Mouse (Mus musculus) forebrain, embryonic 15.5 days (tissue): ENCODE measurements at regions not wholly inside any gene's neighbourhood (a gene's known extent, or its start where the extent isn't known, plus 50 kb on each side); places are given as distances from the start of the nearest gene placed in this dataset.
A peak's percentile ranks its signal among the peaks of the same experiment; 100 is the strongest.

ENCODE experiments used
- ATAC-seq: fragments of 200-750 bp; cut with Nextera tagmentation; replicated peaks from 2 replicates; pipeline ENCODE4 v1.8.0; 2017; ENCODE audit warnings: mild to moderate bottlenecking, moderate TSS enrichment, moderate library complexity
- H3K27ac ChIP-seq: fragments of 300-500 bp; sonication (generic); replicated peaks from 2 replicates; pipeline ENCODE4 v1.5.1; 2015; ENCODE audit warnings: mild to moderate bottlenecking, inconsistent platforms
- H3K27me3 ChIP-seq: fragments of 300-500 bp; sonication (generic); 2 replicates; pipeline ENCODE4 v1.6.1; 2015; ENCODE audit warnings: inconsistent platforms
- H3K36me3 ChIP-seq: fragments of 300-500 bp; sonication (generic); 2 replicates; pipeline ENCODE4 v1.6.1; 2015; ENCODE audit warnings: mild to moderate bottlenecking, inconsistent platforms
- H3K4me1 ChIP-seq: fragments of 300-500 bp; sonication (generic); 2 replicates; pipeline ENCODE4 v1.6.1; 2015; ENCODE audit warnings: inconsistent platforms
- H3K4me2 ChIP-seq: fragments of 300-500 bp; sonication (generic); replicated peaks from 2 replicates; pipeline ENCODE4 v1.6.1; 2015; ENCODE audit warnings: mild to moderate bottlenecking, inconsistent platforms
- H3K4me3 ChIP-seq: fragments of 300-500 bp; sonication (generic); 2 replicates; pipeline ENCODE4 v1.5.1; 2015; ENCODE audit warnings: mild to moderate bottlenecking, inconsistent platforms
- H3K9ac ChIP-seq: fragments of 300-500 bp; sonication (generic); replicated peaks from 2 replicates; pipeline ENCODE4 v1.6.1; 2015; ENCODE audit warnings: mild to moderate bottlenecking, inconsistent platforms
- H3K9me3 ChIP-seq: fragments of 300-500 bp; sonication (generic); 2 replicates; pipeline ENCODE4 v1.6.1; 2016; ENCODE audit warnings: inconsistent platforms
- whole genome bisulfite sequencing: fragments of 180-500 bp; shearing (Covaris S2); methylation state at CpG from one replicate; pipeline ENCODE4 v1.1.7; 2015; ENCODE audit warnings: mixed read lengths; 5-methylcytosine and 5-hydroxymethylcytosine counted together

GRCm38 (mm10) chr10:104367219-104367618, 173.4 kb downstream of the Gm4340 start:
- Histone ChIP-seq H3K4me2 (no peak overlapping the region), H3K9ac (no peak overlapping the region), H3K4me1 (no peaks in the 10 kb centered on the region), H3K27me3 (no peaks in the 10 kb centered on the region), H3K9me3 (no peaks in the 10 kb centered on the region), H3K36me3 (no peaks in the 10 kb centered on the region), H3K27ac (no peak overlapping the region), H3K4me3 (no peak overlapping the region)
- 78% methylated on average over 2 of the region's 2 CpGs for WGBS
- peak; percentile 73; the same call in 1 of the 2 replicates for ATAC-seq

- ATAC-seq = no peak; the same call in 1 of the 2 replicates
- no peaks in the 10 kb centered on the region for H3K4me1 ChIP-seq
Measured at GRCm38 (mm10) chr10:104374567-104374966, 180.7 kb downstream of the Gm4340 start.

GRCm38 (mm10) chr10:104388254-104388653, 194.4 kb downstream of the Gm4340 start:
- Histone ChIP-seq H3K4me2 (no peak overlapping the region), H3K27ac (no peak overlapping the region), H3K27me3 (no peaks in the 10 kb centered on the region), H3K4me3 (no peak overlapping the region), H3K36me3 (no peaks in the 10 kb centered on the region), H3K9ac (no peak overlapping the region), H3K9me3 (no peaks in the 10 kb centered on the region), H3K4me1 (no peaks in the 10 kb centered on the region)
- no peak for ATAC-seq
- 79% methylated on average over 2 of the region's 2 CpGs for WGBS

More at GRCm38 (mm10) chr10:104374567-104374966, 180.7 kb downstream of the Gm4340 start:
- 77% methylated on average over 1 of the region's 1 CpGs for WGBS
- Histone ChIP-seq H3K36me3 (no peaks in the 10 kb centered on the region), H3K27ac (no peak overlapping the region), H3K9ac (no peak overlapping the region), H3K4me3 (no peak overlapping the region), H3K27me3 (no peaks in the 10 kb centered on the region), H3K9me3 (no peaks in the 10 kb centered on the region), H3K4me2 (no peak overlapping the region)

DNA sequence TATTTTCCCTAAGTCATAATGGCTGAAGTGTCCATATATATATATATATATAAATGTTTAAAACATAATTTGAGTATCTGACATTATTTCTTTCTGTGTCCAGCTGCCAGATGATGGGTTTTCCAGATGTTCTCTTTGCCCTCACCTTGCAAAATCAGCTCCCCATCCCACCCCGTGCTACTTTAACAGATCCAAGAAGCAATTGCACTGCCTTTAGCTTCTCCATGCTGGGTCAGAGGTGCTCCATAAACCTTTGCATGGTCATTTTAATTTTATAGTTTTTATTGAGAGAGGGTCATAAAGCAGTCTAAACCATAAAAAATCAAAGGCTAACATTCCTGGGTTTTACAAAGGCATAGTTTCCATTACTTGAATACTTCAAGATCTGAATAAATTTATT, 201.9 kb downstream of the Gm4340 start:
- Histone ChIP-seq H3K4me3 (no peak overlapping the region), H3K9me3 (no peaks in the 10 kb centered on the region), H3K27ac (no peak overlapping the region), H3K4me2 (no peak overlapping the region), H3K27me3 (no peaks in the 10 kb centered on the region), H3K36me3 (no peaks in the 10 kb centered on the region), H3K4me1 (no peaks in the 10 kb centered on the region), H3K9ac (no peak overlapping the region)
- WGBS = 98% methylated on average over 1 of the region's 1 CpGs
- ATAC-seq = no peak

- H3K9ac ChIP-seq = no peak overlapping the region
- no peak overlapping the region for H3K4me3 ChIP-seq
- no peaks in the 10 kb centered on the region for H3K9me3 ChIP-seq
- ATAC-seq = no peak
- H3K4me1 ChIP-seq = no peaks in the 10 kb centered on the region
- H3K27me3 ChIP-seq = no peaks in the 10 kb centered on the region
- 48% methylated on average over 4 of the region's 4 CpGs for WGBS
- no peaks in the 10 kb centered on the region for H3K36me3 ChIP-seq
- no peak overlapping the region for H3K4me2 ChIP-seq
- no peak overlapping the region for H3K27ac ChIP-seq
Measured at GRCm38 (mm10) chr10:104408751-104409150, 214.9 kb downstream of the Gm4340 start.

DNA sequence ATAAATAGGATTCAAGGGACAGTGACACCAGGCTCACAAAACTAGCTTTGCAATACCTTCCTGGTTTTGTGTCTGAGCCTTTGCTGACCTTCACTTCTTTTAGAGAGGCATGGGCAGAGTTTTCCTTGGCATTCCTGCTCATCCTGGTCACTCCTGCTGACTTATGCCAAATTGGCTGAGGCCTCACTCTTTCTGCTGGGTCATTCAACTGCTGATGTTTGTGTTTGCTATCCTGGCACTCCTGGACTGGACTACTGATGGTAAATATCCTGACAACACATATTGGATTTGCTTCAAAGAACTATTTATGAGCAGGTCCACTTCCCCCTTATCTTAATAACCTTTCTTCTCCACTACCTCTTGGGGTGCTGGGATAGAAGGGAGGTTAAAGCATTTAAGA, 228.7 kb downstream of the Gm4340 start:
- no peak for ATAC-seq
- Histone ChIP-seq H3K4me1 (no peaks in the 10 kb centered on the region), H3K27me3 (no peaks in the 10 kb centered on the region), H3K9ac (no peak overlapping the region), H3K36me3 (no peaks in the 10 kb centered on the region), H3K9me3 (no peaks in the 10 kb centered on the region; the same call in 1 of the 2 replicates), H3K4me2 (no peak overlapping the region), H3K27ac (no peak overlapping the region), H3K4me3 (no peak overlapping the region)

- no peak overlapping the region for H3K9ac ChIP-seq
- H3K36me3 ChIP-seq = no peaks in the 10 kb centered on the region
- no peaks in the 10 kb centered on the region for H3K27me3 ChIP-seq
- no peaks in the 10 kb centered on the region; the same call in 1 of the 2 replicates for H3K9me3 ChIP-seq
- ATAC-seq = no peak
- H3K4me3 ChIP-seq = no peak overlapping the region
- no peaks in the 10 kb centered on the region for H3K4me1 ChIP-seq
- 85% methylated on average over 4 of the region's 4 CpGs for WGBS
- no peak overlapping the region for H3K27ac ChIP-seq
- no peak overlapping the region for H3K4me2 ChIP-seq
Measured at GRCm38 (mm10) chr10:104423161-104423560, 229.3 kb downstream of the Gm4340 start.

DNA sequence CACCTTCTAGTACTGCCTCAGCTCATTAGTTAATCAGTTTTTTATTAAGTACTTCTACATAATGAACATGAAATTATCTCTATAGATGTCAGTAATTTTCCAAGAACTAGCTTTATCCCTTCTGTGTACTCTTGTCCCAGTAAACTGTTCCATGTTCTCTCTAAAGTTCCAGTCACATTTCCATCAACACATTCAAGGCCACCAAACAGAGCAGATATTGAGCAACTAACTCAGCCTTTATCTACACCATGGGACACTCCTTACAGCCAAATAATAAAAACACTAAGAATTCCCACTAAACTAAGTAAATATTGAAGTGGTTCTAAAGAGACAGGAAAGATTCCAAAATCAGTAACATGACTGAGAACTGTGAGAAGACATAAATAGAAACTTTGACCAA, 229.9 kb downstream of the Gm4340 start:
- no peak overlapping the region for H3K9ac ChIP-seq
- no peak for ATAC-seq
- H3K4me1 ChIP-seq = no peaks in the 10 kb centered on the region
- no peak overlapping the region for H3K4me2 ChIP-seq
- H3K36me3 ChIP-seq = no peaks in the 10 kb centered on the region
- no peaks in the 10 kb centered on the region for H3K27me3 ChIP-seq
- H3K27ac ChIP-seq = no peak overlapping the region
- no peak overlapping the region for H3K4me3 ChIP-seq
- no peaks in the 10 kb centered on the region; the same call in 1 of the 2 replicates for H3K9me3 ChIP-seq

DNA sequence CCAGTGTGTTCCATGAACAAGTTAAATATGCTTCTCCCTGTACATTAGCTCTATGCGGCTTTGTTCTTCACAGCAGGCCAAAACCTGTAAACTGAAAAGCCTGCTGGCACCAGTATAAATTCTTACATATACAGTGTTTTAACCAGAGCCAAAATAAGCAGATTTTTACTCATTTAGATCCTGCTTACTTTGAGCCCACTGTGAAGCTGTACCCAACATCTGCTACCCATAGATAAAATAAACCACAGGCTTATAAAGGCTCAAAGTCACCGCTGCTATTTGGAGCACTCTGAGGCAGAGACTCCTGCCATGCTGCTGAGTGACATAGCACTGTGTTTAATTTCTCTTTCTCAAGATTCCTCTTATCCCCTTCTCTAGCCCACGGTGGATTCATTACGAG, 251.1 kb downstream of the Gm4340 start:
- H3K4me3 ChIP-seq = no peak overlapping the region
- 79% methylated on average over 4 of the region's 4 CpGs for WGBS
- ATAC-seq = no peak

DNA sequence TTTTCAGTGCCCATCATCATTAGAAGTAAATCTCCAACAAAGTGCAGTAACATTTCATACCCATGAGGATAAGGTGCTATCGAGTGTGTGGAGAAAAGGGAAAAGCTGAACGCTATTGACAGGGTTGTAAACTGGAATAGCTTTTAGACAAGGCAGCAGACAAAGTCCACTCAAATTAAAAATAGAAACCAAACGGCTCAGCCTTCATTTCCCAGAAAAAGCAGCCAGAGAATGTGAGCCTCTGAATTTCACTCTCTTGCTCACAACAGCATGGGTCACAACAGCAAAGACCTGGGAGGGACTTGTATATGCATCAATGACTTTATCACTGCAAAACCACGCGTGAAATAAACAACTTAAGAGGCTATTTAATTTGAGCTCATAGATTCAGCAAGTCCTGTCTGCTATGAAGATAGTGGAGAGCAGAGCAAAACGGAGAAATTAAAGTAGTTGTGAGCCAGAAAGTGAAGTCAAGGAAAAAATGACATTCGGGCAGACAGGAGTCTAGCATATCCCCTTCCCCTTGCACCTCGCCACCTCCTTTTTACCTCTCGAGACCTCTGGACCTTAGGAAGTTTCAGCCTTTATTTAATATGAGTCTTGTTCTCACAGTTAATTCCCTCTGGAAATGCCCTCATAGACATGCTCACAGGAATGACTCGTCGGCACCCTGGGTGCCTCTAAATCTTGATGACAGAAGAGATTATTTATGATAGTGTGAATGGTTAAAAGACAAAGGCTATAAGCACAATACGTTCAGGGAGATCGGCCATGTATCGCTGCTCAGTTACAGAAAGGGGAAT, 261.9 kb downstream of the Gm4340 start:
- WGBS = 38% methylated on average over 14 of the region's 14 CpGs
- ATAC-seq = peak; percentile 43; the same call in 1 of the 2 replicates

More for the DNA sequence above, 251.1 kb downstream of the Gm4340 start:
- Histone ChIP-seq H3K27me3 (no peaks in the 10 kb centered on the region), H3K4me1 (no peaks in the 10 kb centered on the region), H3K9ac (no peak overlapping the region), H3K36me3 (no peaks in the 10 kb centered on the region), H3K9me3 (no peaks in the 10 kb centered on the region), H3K4me2 (no peak overlapping the region), H3K27ac (no peak overlapping the region)

DNA sequence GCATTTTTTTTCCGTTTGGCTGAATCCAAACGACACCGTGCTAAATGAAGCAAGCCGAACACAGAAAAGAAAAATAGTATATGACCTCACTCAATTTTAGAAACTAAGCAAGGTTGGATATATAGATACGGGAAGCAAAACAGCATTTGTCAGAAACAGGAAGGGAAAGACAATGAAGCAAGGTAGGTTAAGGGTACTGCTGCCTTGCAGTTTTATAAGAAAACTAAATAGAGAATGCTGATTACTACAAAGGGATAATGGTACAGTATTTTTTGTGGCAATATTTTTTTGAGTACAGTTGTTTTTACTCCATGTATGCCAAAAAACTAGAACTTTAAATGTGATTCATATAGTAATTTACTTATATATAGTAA, 262.5 kb downstream of the Gm4340 start:
- 0 out of 2 replicates have a peak, but pooled peaks cover 7% of the 10 kb centered on the region for H3K4me1 ChIP-seq
- H3K9me3 ChIP-seq = no peaks in the 10 kb centered on the region
- no peaks in the 10 kb centered on the region for H3K27me3 ChIP-seq
- H3K9ac ChIP-seq = 0 out of 2 replicates have a peak overlapping the region, but pooled peaks have one; percentile 10
- no peaks in the 10 kb centered on the region for H3K36me3 ChIP-seq
- peak overlapping the region; percentile 32 for H3K4me2 ChIP-seq
- WGBS = 18% methylated on average over 5 of the region's 5 CpGs
- ATAC-seq = no peak
- H3K4me3 ChIP-seq = peak overlapping the region; percentile 22
- H3K27ac ChIP-seq = no peak overlapping the region

More for the DNA sequence above, 261.9 kb downstream of the Gm4340 start:
- no peaks in the 10 kb centered on the region for H3K27me3 ChIP-seq
- H3K27ac ChIP-seq = no peak overlapping the region
- peak overlapping the region; percentile 22 for H3K4me3 ChIP-seq
- H3K9me3 ChIP-seq = no peaks in the 10 kb centered on the region
- no peaks in the 10 kb centered on the region for H3K36me3 ChIP-seq
- 0 out of 2 replicates have a peak, but pooled peaks cover 7% of the 10 kb centered on the region for H3K4me1 ChIP-seq
- H3K4me2 ChIP-seq = peak overlapping the region; percentile 32
- H3K9ac ChIP-seq = 0 out of 2 replicates have a peak overlapping the region, but pooled peaks have one; percentile 10

DNA sequence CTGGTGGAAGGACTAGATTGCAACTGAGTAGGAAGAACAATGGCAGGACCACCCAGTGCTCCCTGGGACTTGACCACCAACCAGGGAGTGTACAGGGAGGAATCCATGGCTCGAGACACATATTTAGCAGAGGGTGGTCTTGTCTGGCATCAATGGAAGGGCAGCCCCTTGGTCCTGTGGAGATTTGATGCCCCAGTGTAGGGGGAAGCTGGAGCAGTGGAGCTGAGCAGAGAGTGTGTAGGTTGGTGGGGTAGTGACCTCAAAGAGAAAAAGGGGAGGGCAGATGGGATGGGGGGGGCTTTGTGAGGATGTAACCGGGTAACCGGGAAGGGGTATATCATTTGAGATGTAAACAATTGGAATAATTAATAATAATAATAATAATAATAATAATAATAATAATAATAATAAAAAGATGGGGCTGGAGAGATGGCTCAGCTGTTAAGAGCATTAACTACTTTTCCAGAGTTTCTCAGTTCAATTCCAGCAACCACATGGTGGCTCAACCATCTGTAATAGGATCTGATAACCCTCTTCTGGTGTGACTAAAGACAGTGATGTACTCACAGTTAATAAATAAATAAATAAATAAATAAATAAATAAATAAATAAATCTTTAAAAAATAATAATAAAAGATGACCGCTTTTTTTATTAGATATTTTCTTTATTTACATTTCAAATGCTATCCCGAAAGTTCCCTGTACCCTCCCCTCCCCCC, 292.5 kb downstream of the Gm4340 start:
- 97% methylated on average over 5 of the region's 5 CpGs for WGBS
- Histone ChIP-seq H3K27me3 (no peaks in the 10 kb centered on the region), H3K9me3 (no peaks in the 10 kb centered on the region), H3K27ac (no peak overlapping the region), H3K9ac (no peak overlapping the region), H3K4me3 (no peak overlapping the region), H3K36me3 (no peaks in the 10 kb centered on the region), H3K4me1 (no peaks in the 10 kb centered on the region), H3K4me2 (no peak overlapping the region)
- ATAC-seq = no peak
